Mouse (Mus musculus) NIH3T3 (cell line): ENCODE measurements around the gene Spats1.
A peak's percentile ranks its signal among the peaks of the same experiment; 100 is the strongest.
"Not testable (repeated sequence)": the region's sequence is repeated elsewhere in the genome, so short reads cannot be mapped to it uniquely, and the experiment has no call there.

ENCODE experiments used
- DNase-seq: peaks from one replicate; pipeline ENCODE4 v3.0.0-alpha.2; 2012; ENCODE audit warnings: low read depth

Spats1 gene

DNA sequence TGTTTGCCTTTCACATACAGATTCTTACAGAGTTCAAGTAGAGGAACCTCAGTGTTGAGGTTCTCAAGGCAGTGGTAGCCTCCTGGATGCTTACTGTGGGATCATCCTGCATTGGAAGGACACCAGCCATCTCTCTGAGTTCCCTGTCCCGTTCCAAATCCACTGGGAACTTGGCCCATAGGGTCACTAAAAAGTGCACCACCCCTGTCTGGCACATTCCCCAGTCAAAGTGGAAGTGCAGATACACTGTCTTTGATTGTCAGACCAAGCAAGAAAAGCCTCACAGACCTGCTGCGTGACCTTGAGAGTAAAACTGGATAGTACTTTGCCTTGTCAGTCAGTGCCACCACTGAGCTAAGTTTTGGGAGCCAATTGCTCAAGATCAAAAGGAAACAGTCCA, 28.2 kb downstream of the Spats1 start:
- DNase-seq, result no peak

GRCm38 (mm10) chr17:45445923-45446322, 29.3 kb downstream of the Spats1 start:
- peak; percentile 48 for DNase-seq

GRCm38 (mm10) chr17:45434262-45434590, 41.0 kb downstream of the Spats1 start:
- no peak for DNase-seq

GRCm38 (mm10) chr17:45433419-45434261, 41.6 kb downstream of the Spats1 start, which contains the start of gene Cdc5l:
Gene Cdc5l (minus strand): TSS chr17:45433737.
- peak; percentile 100 for DNase-seq

DNA sequence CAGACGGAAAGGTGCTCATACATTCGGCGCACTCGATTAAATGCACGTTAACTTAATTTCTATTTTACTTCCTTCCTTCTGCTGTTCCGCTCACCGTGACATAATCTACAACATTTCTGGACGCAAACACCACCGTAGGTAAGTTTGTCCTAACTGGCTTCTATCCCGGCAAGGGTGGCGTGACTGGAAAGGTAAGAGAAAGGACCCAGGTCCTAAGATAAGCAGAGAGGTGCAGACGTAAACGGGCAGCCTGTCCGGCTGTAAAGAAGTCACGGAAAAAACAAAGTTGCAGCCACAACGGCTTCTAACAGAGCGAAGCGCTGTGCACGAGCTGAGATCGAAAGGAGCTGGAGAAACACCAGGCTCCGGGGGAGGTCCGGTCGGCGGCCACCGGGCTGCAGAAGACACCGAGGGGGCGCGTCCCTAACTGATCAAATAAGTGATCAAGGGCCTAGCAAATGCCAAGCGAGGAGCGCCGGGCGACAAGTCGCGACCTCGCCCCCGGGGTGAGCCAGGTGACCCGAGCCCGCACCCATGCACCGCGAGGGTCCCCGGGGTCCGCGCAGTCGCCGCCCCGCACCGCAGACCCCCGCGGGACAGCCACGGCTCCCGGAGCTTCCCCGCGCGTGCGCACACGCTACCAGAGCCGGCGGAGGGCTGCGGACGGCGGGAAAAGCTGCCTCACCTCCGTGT, 42.4 kb downstream of the Spats1 start:
- no peak for DNase-seq

- no peak for DNase-seq
Measured at GRCm38 (mm10) chr17:45432007-45432406, 43.2 kb downstream of the Spats1 start.

DNA sequence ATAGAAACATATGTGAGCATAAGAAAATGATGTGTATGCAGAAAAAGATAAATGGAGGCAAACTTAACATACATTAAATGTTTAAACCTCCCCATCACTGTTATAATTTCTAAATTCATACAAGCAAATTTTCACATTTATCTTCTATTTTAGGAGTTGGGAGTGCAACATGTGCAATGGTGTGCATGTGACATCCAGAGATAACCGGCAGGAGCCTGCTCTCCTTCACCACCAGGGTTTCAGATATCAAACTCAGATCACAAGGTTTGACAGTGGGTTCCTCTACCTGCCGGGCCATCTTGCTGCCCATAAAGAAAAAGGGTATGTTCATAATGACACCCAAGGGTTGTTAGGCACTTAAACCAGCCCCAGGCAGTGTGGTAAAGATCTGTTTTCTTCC, 57.8 kb downstream of the Spats1 start:
- no peak for DNase-seq

- DNase-seq, result not testable (repeated sequence)
Measured at GRCm38 (mm10) chr17:45411617-45412016, 63.6 kb downstream of the Spats1 start.

GRCm38 (mm10) chr17:45408719-45409118, 66.5 kb downstream of the Spats1 start:
- DNase-seq, result no peak

DNA sequence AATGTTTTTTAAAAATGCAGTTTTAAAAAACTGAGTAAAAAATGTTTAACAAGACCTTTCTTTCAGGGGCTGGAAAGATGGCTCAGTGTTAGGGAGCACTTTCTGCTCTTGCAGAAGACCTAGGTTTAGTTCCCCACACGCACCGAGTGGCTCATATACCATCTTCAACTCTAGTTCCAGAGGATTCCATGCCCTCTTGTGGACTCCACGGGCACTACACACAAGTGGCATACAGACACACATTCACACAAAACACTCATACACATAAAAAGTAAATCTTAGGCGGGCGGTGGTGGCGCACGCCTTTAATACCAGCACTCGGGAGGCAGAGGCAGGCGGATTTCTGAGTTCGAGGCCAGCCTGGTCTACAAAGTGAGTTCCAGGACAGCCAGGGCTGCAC, 68.9 kb downstream of the Spats1 start:
- DNase-seq, result peak; percentile 17

DNA sequence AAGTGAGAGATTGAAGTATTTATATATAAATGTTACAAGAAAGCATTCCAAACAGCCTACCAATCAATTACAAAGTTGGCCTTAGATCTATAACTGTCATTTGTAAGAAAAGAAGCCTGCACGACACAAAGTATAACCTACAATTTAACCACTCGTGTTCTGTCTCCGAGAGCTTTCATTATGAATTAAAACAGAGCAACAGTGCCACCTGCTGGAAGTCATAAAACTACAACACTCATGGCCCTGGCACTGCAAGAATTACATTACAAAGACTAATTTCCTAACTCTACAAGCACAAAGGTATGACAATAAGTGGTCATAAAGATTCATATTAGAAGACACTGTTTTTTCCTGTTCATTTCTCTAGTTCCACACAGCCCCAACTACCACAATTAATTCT, 72.0 kb downstream of the Spats1 start:
- DNase-seq, result peak; percentile 92

DNA sequence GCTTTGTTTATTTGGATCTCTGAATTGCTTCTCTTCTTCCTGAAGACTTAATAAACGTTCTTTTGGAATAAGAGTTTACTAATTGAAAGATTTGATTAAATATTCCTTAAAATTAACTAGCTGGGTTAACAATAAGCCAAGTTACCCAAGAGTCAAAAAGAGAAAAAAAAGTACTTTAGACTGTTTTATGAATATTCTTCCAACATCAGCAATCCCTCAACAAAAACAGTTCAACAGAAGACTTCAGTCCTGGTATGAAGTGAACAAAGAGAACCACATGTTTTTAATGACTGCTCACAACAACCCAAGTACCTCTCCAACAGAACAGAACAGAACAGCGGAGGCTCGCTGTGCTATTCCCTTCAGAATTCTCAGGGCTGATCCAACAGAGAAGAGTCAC, 72.6 kb downstream of the Spats1 start:
- peak; percentile 7 for DNase-seq

GRCm38 (mm10) chr17:45402126-45402525, 73.1 kb downstream of the Spats1 start:
- no peak for DNase-seq

- DNase-seq, result peak; percentile 72
Measured at GRCm38 (mm10) chr17:45401126-45401905, 73.9 kb downstream of the Spats1 start.

GRCm38 (mm10) chr17:45398021-45398420, 77.2 kb downstream of the Spats1 start:
- DNase-seq, result no peak

- DNase-seq, result no peak
Measured at GRCm38 (mm10) chr17:45397541-45397940, 77.7 kb downstream of the Spats1 start.

GRCm38 (mm10) chr17:45394612-45395011, 80.6 kb downstream of the Spats1 start:
- no peak for DNase-seq

DNA sequence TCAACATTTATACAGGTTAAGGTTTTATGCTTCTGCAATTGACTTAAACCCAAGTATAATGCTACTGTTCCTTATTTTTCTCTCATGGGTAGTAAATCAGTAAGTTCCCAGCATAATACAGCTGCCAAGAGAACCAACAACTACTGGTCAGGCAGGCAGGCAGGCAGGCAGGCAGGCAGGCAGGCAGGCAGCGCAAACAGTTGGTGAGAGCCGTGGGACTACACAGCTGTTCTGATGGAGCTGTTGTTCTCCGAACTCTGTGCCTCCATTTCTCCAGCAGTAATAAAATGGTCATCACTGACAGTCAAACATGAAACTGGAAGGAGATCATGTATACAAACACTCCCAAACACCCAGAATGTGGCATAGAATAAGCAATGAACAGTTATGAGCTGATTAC, 81.5 kb downstream of the Spats1 start:
- DNase-seq, result no peak
